Mouse (Mus musculus) telencephalon, adult 2 months (tissue): ENCODE measurements at regions not wholly inside any gene's neighbourhood (a gene's known extent, or its start where the extent isn't known, plus 50 kb on each side); places are given as distances from the start of the nearest gene placed in this dataset.

Experiments
- DNase-seq: peaks from one replicate; pipeline ENCODE4 v3.0.0-alpha.2; 2011; ENCODE audit warnings: low read depth, low spot score

GRCm38 (mm10) chr4:81970472-81970871 lies 527.9 kb upstream of the Mpdz start:
- DNase-seq: no peak

- DNase-seq: no peak
These were observed 527.1 kb upstream of the Mpdz start for GRCm38 (mm10) chr4:81969621-81970115.

- DNase-seq: no peak
These were observed 523.5 kb upstream of the Mpdz start for GRCm38 (mm10) chr4:81966054-81966623.

- DNase-seq: no peak
These were observed 520.5 kb upstream of the Mpdz start for GRCm38 (mm10) chr4:81963112-81963511.

- DNase-seq: no peak
These were observed 520.0 kb upstream of the Mpdz start for GRCm38 (mm10) chr4:81962586-81962985.

GRCm38 (mm10) chr4:81960552-81961534 lies 518.2 kb upstream of the Mpdz start:
- no peak for DNase-seq

GRCm38 (mm10) chr4:81956926-81957694 lies 514.5 kb upstream of the Mpdz start:
- DNase-seq: no peak

GRCm38 (mm10) chr4:81953023-81953422 lies 510.4 kb upstream of the Mpdz start:
- DNase-seq: no peak

- no peak for DNase-seq
These were observed 494.8 kb upstream of the Mpdz start for GRCm38 (mm10) chr4:81937384-81937783.

- peak; percentile 51 for DNase-seq
These were observed 488.3 kb upstream of the Mpdz start for GRCm38 (mm10) chr4:81930956-81931355.

GRCm38 (mm10) chr4:81928581-81929244 lies 486.1 kb upstream of the Mpdz start:
- no peak for DNase-seq

- DNase-seq: no peak
These were observed 484.6 kb upstream of the Mpdz start for GRCm38 (mm10) chr4:81927176-81927714.

- DNase-seq: no peak
These were observed 484.1 kb upstream of the Mpdz start for GRCm38 (mm10) chr4:81926662-81927141.

GRCm38 (mm10) chr4:81925611-81926010 lies 483.0 kb upstream of the Mpdz start:
- DNase-seq: no peak

- no peak for DNase-seq
These were observed 481.5 kb upstream of the Mpdz start for GRCm38 (mm10) chr4:81924120-81924519.

- DNase-seq: no peak
These were observed 480.3 kb upstream of the Mpdz start for GRCm38 (mm10) chr4:81922876-81923275.

GRCm38 (mm10) chr4:81914971-81915370 lies 472.4 kb upstream of the Mpdz start:
- DNase-seq: no peak

- no peak for DNase-seq
These were observed 470.7 kb upstream of the Mpdz start for GRCm38 (mm10) chr4:81913296-81913695.

GRCm38 (mm10) chr4:81912653-81913052 lies 470.0 kb upstream of the Mpdz start:
- no peak for DNase-seq

- peak; percentile 39 for DNase-seq
These were observed 457.4 kb upstream of the Mpdz start for GRCm38 (mm10) chr4:81899961-81900540.

- DNase-seq: no peak
These were observed 456.0 kb upstream of the Mpdz start for GRCm38 (mm10) chr4:81898661-81899060.
